Mouse (Mus musculus) intestine, embryonic 15.5 days (tissue): ENCODE measurements around the gene Lin7a. TPM values are rescaled to one million over a fixed set of nuclear protein-coding genes. Genes with fewer than 3 reads are reported as not detected.

ENCODE experiments used
- ATAC-seq: fragments of 200-750 bp; cut with Nextera tagmentation; 2 replicates; pipeline ENCODE4 v1.8.0; 2017; ENCODE audit warnings: moderate TSS enrichment, moderate library complexity
- H3K27ac ChIP-seq: fragments of 300-500 bp; sonication (generic); 2 replicates; pipeline ENCODE4 v1.5.1; 2015; ENCODE audit warnings: mild to moderate bottlenecking, inconsistent platforms
- H3K27me3 ChIP-seq: fragments of 300-500 bp; sonication (generic); replicated peaks from 2 replicates; pipeline ENCODE4 v1.6.1; 2015; ENCODE audit warnings: inconsistent platforms
- H3K36me3 ChIP-seq: fragments of 300-500 bp; sonication (generic); 2 replicates; pipeline ENCODE4 v1.6.1; 2015; ENCODE audit warnings: inconsistent platforms
- H3K4me1 ChIP-seq: fragments of 300-500 bp; sonication (generic); replicated peaks from 2 replicates; pipeline ENCODE4 v1.6.1; 2015; ENCODE audit warnings: inconsistent platforms
- H3K4me2 ChIP-seq: fragments of 300-500 bp; sonication (generic); replicated peaks from 2 replicates; pipeline ENCODE4 v1.6.1; 2015; ENCODE audit warnings: mild to moderate bottlenecking, inconsistent platforms
- H3K4me3 ChIP-seq: fragments of 300-500 bp; sonication (generic); replicated peaks from 2 replicates; pipeline ENCODE4 v1.5.1; 2015; ENCODE audit warnings: inconsistent platforms
- H3K9ac ChIP-seq: fragments of 300-500 bp; sonication (generic); 2 replicates; pipeline ENCODE4 v1.6.1; 2015; ENCODE audit warnings: inconsistent platforms
- H3K9me3 ChIP-seq: fragments of 300-500 bp; sonication (generic); 2 replicates; pipeline ENCODE4 v1.6.1; 2016; ENCODE audit warnings: inconsistent platforms
- whole genome bisulfite sequencing: fragments of 180-500 bp; shearing (Covaris S2); methylation state at CpG from one replicate; pipeline ENCODE4 v1.1.7; 2015; 5-methylcytosine and 5-hydroxymethylcytosine counted together
- polyA plus RNA-seq: library from polyadenylated mRNA; unstranded; fragments of >200 nt; fragmentation: Nextera tagmentation; extraction: Ambion mirVana; gene quantifications from 2 replicates; pipeline ENCODE4 v1.2.1, GENCODE M21; 2015

Gene Lin7a
- polyA plus RNA-seq, 1 experiment from 2014 or later = 4.5 TPM

DNA sequence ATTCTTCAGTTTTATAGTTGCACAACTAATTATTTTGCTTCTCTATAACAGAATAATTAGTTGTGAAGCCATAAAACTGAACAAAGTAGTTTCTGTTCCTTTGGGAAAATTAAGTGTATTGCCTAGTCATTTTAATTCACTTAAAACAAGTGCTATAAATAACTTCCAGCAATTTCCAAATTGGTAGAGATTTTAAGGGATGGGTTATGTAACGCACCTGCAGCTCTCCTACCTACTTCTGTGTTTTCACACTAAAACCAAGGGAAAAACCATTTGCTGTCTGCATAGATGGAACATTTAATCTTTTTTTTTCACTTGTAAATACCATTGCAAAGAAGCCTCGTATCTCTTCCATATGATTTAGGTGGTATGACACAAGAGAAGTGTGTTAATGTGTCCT is 90.5 kb downstream of the Lin7a start:
- Histone ChIP-seq H3K27ac (no peak overlapping the region), H3K4me2 (no peak overlapping the region), H3K4me3 (no peak overlapping the region), H3K9me3 (no peaks in the 10 kb centered on the region), H3K27me3 (no peaks in the 10 kb centered on the region), H3K4me1 (no peaks in the 10 kb centered on the region), H3K36me3 (no peaks in the 10 kb centered on the region), H3K9ac (no peak overlapping the region)
- ATAC-seq = no peak
- WGBS = 83% methylated on average over 2 of the region's 2 CpGs

DNA sequence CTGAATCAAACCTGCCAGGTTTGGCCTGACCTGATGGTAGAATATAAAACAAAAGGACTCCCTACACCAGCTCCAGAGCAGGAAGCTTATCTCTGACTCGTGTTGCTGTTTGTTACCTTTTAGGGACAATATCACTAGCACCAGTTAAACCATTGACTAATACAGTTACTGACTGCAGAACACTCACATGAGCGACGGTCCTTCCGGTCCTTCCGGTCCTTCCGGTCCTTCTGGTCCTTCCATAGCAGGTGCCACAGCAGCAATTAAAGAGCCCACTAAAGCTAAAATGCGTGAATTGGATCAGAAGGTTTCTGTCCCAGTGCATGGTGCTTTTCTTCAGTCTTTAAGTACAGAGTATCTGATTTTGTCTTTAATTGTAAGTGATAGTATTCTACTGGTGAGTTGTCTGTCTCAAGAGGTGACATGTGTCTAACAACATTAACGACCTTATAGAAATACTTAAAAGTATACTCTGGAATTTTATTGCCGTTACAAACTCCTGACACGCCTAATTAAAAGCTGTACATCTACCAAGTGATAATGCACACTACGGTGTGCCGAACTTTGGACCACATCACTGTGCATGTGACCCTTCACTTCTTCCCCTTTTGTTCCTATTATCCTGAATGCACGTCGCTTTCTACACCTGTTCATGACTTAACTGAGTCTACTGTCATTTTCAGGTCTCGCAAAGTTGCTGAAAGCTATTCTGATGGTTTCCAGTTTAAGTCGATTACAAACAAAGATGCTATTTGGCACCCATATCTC is 91.7 kb downstream of the Lin7a start:
- no peak overlapping the region for H3K9ac ChIP-seq
- H3K4me2 ChIP-seq = no peak overlapping the region
- H3K9me3 ChIP-seq = no peaks in the 10 kb centered on the region
- WGBS = 67% methylated on average over 16 of the region's 16 CpGs
- H3K27ac ChIP-seq = no peak overlapping the region
- ATAC-seq = peak; percentile 94
- H3K4me3 ChIP-seq = no peak overlapping the region
- no peaks in the 10 kb centered on the region for H3K27me3 ChIP-seq
- no peaks in the 10 kb centered on the region for H3K36me3 ChIP-seq
- no peaks in the 10 kb centered on the region for H3K4me1 ChIP-seq

DNA sequence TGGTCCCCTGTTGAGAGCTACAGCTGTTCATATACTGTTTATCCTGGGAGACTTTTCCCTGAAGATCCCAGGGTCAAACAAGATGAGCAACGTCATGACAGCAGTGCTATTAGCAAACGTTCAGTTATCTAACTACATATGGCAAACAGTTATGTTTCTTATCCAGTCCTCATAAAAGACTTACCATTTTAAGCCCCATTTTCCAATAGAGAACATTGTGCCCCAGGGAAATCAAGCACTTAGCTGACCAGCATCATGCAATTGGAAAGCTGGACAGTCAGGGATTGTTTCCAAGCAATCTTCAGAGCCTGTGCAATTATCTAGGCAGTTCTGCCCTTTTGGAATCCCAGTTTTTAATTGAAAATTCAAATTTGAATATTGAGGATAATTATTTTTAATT is 105.7 kb downstream of the Lin7a start:
- Histone ChIP-seq H3K36me3 (no peaks in the 10 kb centered on the region), H3K4me1 (no peaks in the 10 kb centered on the region), H3K9ac (no peak overlapping the region), H3K27ac (no peak overlapping the region), H3K4me2 (no peak overlapping the region), H3K9me3 (no peaks in the 10 kb centered on the region), H3K4me3 (no peak overlapping the region), H3K27me3 (no peaks in the 10 kb centered on the region)
- ATAC-seq = no peak
- WGBS = 19% methylated on average over 2 of the region's 2 CpGs

DNA sequence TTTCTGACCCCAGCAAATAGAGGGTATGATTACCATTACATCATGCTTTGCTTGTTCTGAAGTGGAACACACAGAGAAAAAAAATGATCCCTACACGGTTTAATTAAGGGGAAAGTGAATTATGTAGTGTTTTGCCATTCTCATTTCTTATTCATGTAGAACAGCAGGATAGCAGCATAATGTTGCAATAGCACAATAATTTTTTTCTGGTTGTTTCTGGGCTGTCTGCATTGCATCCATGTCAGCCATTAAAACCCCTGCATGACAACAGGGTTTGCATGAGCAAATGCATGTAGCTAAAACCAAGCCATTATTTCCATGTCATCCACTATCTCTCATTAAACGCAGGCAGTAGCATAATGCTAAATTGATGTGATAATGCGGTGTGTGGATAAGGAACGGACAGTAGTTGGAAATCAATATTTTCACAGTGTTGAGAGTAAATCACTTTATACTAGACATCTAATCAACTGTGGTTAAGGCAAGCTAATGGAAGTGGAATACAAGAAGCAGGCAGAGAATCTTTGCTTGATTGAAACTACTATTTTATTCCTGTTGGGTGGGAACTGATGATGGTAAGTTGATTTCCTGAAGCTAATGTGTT is 109.8 kb downstream of the Lin7a start:
- no peak overlapping the region for H3K27ac ChIP-seq
- H3K36me3 ChIP-seq = no peaks in the 10 kb centered on the region
- 77% methylated on average over 4 of the region's 4 CpGs for WGBS
- H3K4me3 ChIP-seq = no peak overlapping the region
- H3K27me3 ChIP-seq = no peaks in the 10 kb centered on the region
- H3K4me2 ChIP-seq = no peak overlapping the region
- H3K4me1 ChIP-seq = no peaks in the 10 kb centered on the region
- no peak overlapping the region for H3K9ac ChIP-seq
- ATAC-seq = no peak
- H3K9me3 ChIP-seq = no peaks in the 10 kb centered on the region

DNA sequence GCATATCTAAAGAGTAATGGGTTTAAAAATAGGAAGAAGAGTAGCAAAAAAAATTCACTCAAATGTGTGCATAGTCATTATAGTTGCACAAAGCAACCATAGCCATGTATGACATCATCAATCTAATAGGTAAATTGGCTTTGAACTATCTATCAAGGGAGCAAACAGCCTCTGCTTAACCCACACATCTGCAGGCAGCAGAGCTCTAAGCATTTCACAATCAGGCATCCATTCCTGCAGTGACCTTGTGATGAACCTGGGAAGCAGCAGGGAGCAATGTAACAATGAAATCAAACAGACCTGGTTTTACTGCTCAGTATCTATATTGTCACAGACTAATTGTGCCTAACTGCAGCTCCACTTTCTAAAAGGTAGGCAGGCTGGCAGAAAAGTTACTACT is 112.3 kb downstream of the Lin7a start:
- H3K9ac ChIP-seq = no peak overlapping the region
- no peaks in the 10 kb centered on the region for H3K4me1 ChIP-seq
- no peaks in the 10 kb centered on the region for H3K36me3 ChIP-seq
- no peaks in the 10 kb centered on the region for H3K9me3 ChIP-seq
- H3K27me3 ChIP-seq = no peaks in the 10 kb centered on the region
- no peak overlapping the region for H3K4me2 ChIP-seq
- ATAC-seq = peak; percentile 90
- no peak overlapping the region for H3K27ac ChIP-seq
- no peak overlapping the region for H3K4me3 ChIP-seq

DNA sequence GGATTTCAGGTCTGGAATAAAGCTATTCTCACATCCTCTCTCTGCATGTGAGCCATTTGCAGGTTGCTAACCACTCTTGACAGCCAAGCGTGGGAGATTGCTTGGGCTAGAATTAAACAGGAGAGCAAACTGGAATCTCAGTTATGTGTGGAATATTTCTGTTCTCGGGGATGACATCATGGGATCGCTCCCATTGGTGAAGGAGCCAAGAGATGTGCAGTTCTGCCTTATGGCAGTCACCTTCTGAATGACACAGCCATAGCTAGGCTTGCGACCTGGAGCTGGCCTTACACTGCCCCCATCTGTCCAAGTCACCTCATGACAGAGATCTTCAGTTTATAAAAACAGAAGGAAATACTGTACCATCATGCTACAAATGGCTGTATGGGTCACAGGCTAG is 118.0 kb downstream of the Lin7a start:
- no peaks in the 10 kb centered on the region for H3K4me1 ChIP-seq
- 36% methylated on average over 4 of the region's 4 CpGs for WGBS
- no peaks in the 10 kb centered on the region for H3K9me3 ChIP-seq
- H3K27ac ChIP-seq = no peak overlapping the region
- no peak overlapping the region for H3K4me2 ChIP-seq
- ATAC-seq = peak; percentile 87
- H3K27me3 ChIP-seq = no peaks in the 10 kb centered on the region
- no peak overlapping the region for H3K4me3 ChIP-seq
- no peak overlapping the region for H3K9ac ChIP-seq
- H3K36me3 ChIP-seq = no peaks in the 10 kb centered on the region

DNA sequence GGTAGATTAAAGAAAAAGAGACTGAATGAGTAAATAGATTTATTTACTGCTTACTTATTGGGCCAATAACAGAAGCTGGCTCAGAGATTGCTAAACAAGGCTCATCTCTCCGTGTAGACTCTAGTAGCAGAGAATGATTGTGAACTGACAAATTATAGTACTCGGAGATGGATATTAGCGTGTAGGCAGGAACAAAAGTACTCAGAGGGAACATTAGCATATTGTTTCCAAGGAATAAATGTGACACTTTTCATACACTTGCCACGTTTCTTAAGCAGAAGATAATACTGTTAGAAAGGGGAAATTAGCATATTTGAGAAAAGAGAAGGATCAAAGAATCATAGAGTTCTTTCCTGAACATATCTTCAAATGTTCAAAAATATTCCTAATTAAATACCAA is 133.9 kb downstream of the Lin7a start:
- 83% methylated on average over 4 of the region's 4 CpGs for WGBS

DNA sequence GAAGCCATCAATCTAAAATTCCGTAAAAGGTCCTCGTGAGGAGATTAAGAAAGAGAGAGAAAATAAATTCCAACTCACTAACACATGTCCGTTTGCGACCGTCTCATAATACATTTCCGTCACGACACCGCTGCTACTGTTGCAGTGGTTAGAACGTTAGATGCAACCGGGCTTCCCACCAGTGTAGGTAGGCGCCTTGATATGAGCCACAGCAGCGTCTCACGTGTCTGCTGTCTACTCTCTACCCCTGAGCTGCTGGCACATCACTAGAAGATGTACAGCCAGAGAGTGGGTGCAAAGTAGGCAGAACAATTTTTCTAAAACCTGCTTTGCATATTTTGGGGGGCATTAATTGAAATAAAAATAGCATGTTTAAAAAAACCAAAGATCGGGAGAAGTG is 146.8 kb downstream of the Lin7a start:
- Histone ChIP-seq H3K4me1 (no peaks in the 10 kb centered on the region), H3K27ac (no peak overlapping the region), H3K4me3 (no peak overlapping the region), H3K4me2 (no peak overlapping the region), H3K27me3 (no peaks in the 10 kb centered on the region), H3K9me3 (no peaks in the 10 kb centered on the region), H3K9ac (no peak overlapping the region), H3K36me3 (no peaks in the 10 kb centered on the region)
- 87% methylated on average over 14 of the region's 14 CpGs for WGBS
- ATAC-seq = no peak

More for the DNA sequence above, 133.9 kb downstream of the Lin7a start:
- Histone ChIP-seq H3K27ac (no peak overlapping the region), H3K27me3 (no peaks in the 10 kb centered on the region), H3K4me2 (no peak overlapping the region), H3K36me3 (no peaks in the 10 kb centered on the region), H3K4me1 (no peaks in the 10 kb centered on the region), H3K4me3 (no peak overlapping the region), H3K9me3 (no peaks in the 10 kb centered on the region), H3K9ac (no peak overlapping the region)
- no peak for ATAC-seq

DNA sequence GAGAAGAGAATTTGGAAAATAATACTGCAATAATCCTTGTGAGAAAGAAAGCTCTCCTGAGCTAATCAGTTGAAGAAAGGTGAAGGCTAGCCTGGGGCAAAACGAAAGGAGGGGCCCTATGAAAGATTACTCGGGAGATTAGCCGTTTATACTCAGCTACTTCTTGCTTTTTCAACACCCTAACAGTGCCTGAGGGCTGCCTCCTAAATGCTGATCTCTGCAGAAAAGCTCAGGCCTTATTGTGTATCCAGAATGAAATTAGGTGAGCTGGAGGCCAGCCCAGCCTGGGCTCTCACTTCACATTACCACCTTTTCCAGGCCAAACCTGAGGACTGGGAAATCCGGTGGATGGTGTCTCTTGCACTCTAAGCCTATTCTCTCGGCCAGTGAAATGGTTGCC is 165.5 kb downstream of the Lin7a start:
- Histone ChIP-seq H3K4me1 (no peaks in the 10 kb centered on the region), H3K27ac (no peak overlapping the region)
- WGBS = 64% methylated on average over 5 of the region's 5 CpGs

DNA sequence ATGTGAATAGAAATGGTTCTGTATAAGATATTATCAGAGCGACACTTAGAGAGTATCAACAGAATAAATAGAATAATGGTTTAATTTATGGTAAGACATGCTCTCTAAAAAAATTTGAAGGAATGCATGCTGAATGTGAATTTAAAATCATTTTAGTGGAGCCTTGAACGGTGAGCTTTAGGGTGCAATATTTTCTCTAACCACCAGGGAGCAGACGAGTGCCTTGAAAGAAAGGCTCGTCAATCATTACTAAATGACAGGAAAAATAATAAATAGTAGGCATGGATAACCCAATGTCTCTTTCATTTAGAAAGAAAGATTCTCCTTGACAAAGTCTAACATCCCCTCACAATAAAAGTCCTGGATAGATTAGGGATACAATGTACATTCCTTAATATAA is 171.3 kb downstream of the Lin7a start:
- no peaks in the 10 kb centered on the region for H3K27me3 ChIP-seq
- ATAC-seq = no peak

More for the DNA sequence above, 165.5 kb downstream of the Lin7a start:
- no peaks in the 10 kb centered on the region for H3K9me3 ChIP-seq
- no peaks in the 10 kb centered on the region for H3K27me3 ChIP-seq
- ATAC-seq = no peak
- no peaks in the 10 kb centered on the region for H3K36me3 ChIP-seq
- H3K4me2 ChIP-seq = no peak overlapping the region
- H3K4me3 ChIP-seq = no peak overlapping the region
- H3K9ac ChIP-seq = no peak overlapping the region

DNA sequence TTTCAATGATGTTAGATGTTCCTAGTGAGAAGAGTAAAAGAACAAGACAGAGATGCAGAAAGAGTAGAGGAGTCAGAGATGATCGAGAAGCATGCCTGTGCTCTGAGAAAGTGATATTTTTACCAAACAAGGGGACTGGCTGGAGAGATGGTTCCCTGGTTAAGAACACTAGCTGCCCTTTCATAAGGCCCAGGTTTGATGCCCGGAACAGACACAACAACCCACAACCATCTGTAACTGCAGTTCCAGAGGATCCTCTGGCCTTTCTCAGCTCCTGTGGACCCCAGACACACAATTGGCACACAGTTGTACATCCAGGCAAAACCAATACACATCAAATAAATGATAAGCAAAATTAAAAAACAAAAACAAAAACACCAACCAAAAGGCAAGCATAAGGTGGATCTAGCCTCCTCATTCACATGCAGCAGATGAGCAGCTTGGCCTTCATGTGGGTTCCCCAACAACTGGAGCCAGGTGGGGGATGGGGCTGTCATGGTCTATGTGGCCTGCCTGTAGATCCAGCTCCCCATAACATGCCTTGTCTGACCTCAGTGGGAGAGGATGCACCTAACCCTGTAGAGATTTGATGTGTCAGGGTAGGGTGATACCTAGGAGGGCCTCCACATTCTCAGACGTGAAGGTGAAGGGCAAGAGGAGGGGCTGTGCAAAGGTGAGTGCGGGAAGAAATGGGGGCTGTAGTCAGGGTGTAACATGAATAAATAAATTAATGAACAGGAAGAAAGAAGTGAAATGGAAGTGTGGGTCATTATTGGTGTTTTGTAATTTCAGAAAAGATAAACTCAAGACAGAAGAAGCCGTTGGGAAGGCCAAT is 178.2 kb downstream of the Lin7a start:
- 83% methylated on average over 5 of the region's 5 CpGs for WGBS
- Histone ChIP-seq H3K27ac (no peak overlapping the region), H3K36me3 (no peaks in the 10 kb centered on the region), H3K4me1 (no peaks in the 10 kb centered on the region), H3K27me3 (no peaks in the 10 kb centered on the region), H3K4me2 (no peak overlapping the region), H3K9ac (no peak overlapping the region), H3K9me3 (no peaks in the 10 kb centered on the region), H3K4me3 (no peak overlapping the region)
- ATAC-seq = no peak

More for the DNA sequence above, 171.3 kb downstream of the Lin7a start:
- no peak overlapping the region for H3K4me3 ChIP-seq
- no peak overlapping the region for H3K4me2 ChIP-seq
- H3K4me1 ChIP-seq = no peaks in the 10 kb centered on the region
- no peaks in the 10 kb centered on the region for H3K36me3 ChIP-seq
- 9% methylated on average over 4 of the region's 4 CpGs for WGBS
- H3K27ac ChIP-seq = no peak overlapping the region
- H3K9ac ChIP-seq = no peak overlapping the region
- H3K9me3 ChIP-seq = no peaks in the 10 kb centered on the region

DNA sequence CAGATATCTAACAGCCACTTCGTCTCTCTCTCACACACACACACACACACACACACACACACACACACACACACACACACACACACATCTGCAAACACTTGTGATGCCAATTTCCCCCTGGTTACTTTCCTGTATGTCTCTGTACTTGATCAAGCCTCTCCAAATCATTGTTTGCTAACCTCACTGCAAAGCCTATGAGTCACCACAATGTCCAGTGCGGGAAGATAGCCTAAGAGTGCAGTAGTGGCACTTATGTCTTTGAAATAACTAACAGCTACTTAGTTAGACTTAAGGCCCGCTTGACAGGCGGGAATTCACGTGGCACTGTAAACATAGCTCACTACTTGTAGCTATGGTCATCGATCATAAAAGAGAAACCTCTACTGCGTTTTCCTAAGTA is 196.3 kb downstream of the Lin7a start:
- 67% methylated on average over 7 of the region's 7 CpGs for WGBS
- Histone ChIP-seq H3K9ac (no peak overlapping the region), H3K27me3 (no peaks in the 10 kb centered on the region), H3K4me2 (no peak overlapping the region), H3K4me3 (no peak overlapping the region), H3K36me3 (no peaks in the 10 kb centered on the region), H3K9me3 (no peaks in the 10 kb centered on the region), H3K27ac (no peak overlapping the region), H3K4me1 (no peaks in the 10 kb centered on the region)
- no peak for ATAC-seq
